Mouse (Mus musculus) C2C12 (cell line): Measurements from ENCODE around the gene Kirrel. TPM values are rescaled to one million over a fixed set of nuclear protein-coding genes. Genes with fewer than 3 reads are reported as not detected.

Experiments used
- H3K27me3 ChIP-seq: one replicate; pipeline ENCODE4 v1.6.1; 2011; ENCODE audit not compliant: control insufficient read depth, insufficient read depth, insufficient read length
- H3K36me3 ChIP-seq: one replicate; pipeline ENCODE4 v1.6.1; 2011; ENCODE audit not compliant: control insufficient read depth, insufficient read depth
- H3K4me3 ChIP-seq: one replicate; pipeline ENCODE4 v1.5.1; 2011; ENCODE audit warnings: mild to moderate bottlenecking, control low read depth; ENCODE audit not compliant: poor library complexity, insufficient read depth, severe bottlenecking
- H3K79me2 ChIP-seq: one replicate; pipeline ENCODE4 v1.6.1; 2011; ENCODE audit not compliant: control insufficient read depth, insufficient read depth
- H3K79me3 ChIP-seq: one replicate; pipeline ENCODE4 v1.6.1; 2011; ENCODE audit warnings: low read depth, control low read depth
- H3ac ChIP-seq: one replicate; pipeline ENCODE3; 2011; ENCODE audit warnings: low read depth; ENCODE audit not compliant: control insufficient read depth, insufficient read length
- CEBPB ChIP-seq: IDR thresholded peaks from one replicate; pipeline ENCODE4 v1.6.1; 2011; ENCODE audit warnings: low read depth, mild to moderate bottlenecking, control low read depth, moderate library complexity
- CTCF ChIP-seq: IDR thresholded peaks from one replicate; pipeline ENCODE4 v1.5.1; 2011; ENCODE audit not compliant: control insufficient read depth, insufficient read depth, insufficient read length
- FOSL1 ChIP-seq: IDR thresholded peaks from one replicate; pipeline ENCODE4 v1.8.0; 2011; ENCODE audit warnings: mild to moderate bottlenecking, low read length; ENCODE audit not compliant: poor library complexity, insufficient read depth, severe bottlenecking
- MAX ChIP-seq: IDR thresholded peaks from one replicate; pipeline ENCODE4 v1.6.1; 2011; ENCODE audit warnings: mild to moderate bottlenecking, control low read depth
- MYOD1 ChIP-seq: IDR thresholded peaks from one replicate; pipeline ENCODE4 v1.6.1; 2011; ENCODE audit warnings: low read depth; ENCODE audit not compliant: control insufficient read depth, insufficient read length
- MYOG ChIP-seq: IDR thresholded peaks from one replicate; pipeline ENCODE4 v1.6.1; 2011; ENCODE audit not compliant: control insufficient read depth, insufficient read length; ENCODE audit errors: extremely low read depth
- USF1 ChIP-seq: IDR thresholded peaks from one replicate; pipeline ENCODE4 v1.6.1; 2011; ENCODE audit warnings: low read depth, mild to moderate bottlenecking, control low read depth, moderate library complexity
- polyA plus RNA-seq: library from polyadenylated mRNA; unstranded; fragments of >200 nt; fragmentation: generic; extraction: Trizol; gene quantifications from one replicate; pipeline ENCODE4 v1.2.1, GENCODE M21; 2012; ENCODE audit warnings: missing spikeins

Kirrel gene
- polyA plus RNA-seq, 1 experiment = 42.4 TPM

DNA sequence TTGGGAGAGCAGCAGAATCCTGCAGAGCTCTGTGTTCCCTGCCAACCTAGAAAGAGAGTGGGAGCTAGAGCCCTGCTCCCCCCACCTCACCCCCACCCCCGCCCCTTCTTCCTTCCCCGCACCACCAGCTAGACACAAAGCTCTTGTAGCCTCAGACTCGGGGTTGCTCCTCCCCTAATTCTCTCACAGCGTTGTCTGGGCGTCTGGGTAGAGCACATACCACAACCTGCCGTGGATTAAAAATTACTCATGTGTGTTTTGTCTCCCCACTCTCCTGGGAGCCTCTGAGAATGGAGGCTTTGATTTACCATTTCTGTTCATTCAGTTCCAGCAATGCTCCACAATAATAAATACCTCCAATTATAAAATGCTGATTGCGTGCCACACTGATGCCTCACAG is 72.2 kb downstream of the Kirrel start:
- peaks cover 99% of the 10 kb centered on the region for H3K79me2 ChIP-seq
- H3K27me3 ChIP-seq = no peaks in the 10 kb centered on the region
- peaks cover 38% of the 10 kb centered on the region for H3K36me3 ChIP-seq
- no peak overlapping the region for H3ac ChIP-seq
- peaks cover 41% of the 10 kb centered on the region for H3K79me3 ChIP-seq
- H3K4me3 ChIP-seq = no peak overlapping the region
- TF ChIP-seq FOSL1 (no peak), MYOD1 (no peak), MYOG (no peak), USF1 (no peak), CEBPB (no peak), MAX (no peak), CTCF (no peak)

DNA sequence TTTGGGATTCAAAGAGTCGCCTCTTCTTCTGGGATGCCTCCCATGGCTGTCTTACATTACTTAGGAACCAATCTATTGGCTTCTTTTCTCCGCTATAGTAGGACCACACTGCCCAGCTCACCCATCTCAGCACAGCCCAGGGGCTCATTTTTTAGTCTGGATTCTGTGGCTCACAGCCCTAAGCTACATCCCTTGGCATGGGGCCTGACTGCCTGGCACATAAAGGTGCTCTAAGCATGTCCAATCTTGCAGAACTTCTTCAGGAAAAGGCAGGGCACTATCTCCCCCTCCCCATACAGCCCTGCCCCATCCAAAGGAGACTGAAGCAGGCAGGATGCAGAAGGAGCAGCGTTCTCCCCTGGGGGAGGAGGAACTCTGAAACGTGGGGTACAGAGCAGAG is 73.6 kb downstream of the Kirrel start:
- no peak overlapping the region for H3K4me3 ChIP-seq
- H3K36me3 ChIP-seq = peaks cover 49% of the 10 kb centered on the region
- H3K27me3 ChIP-seq = no peaks in the 10 kb centered on the region
- no peak for TF ChIP-seq CTCF
- no peak for TF ChIP-seq MAX
- TF ChIP-seq FOSL1 = no peak
- no peak for TF ChIP-seq MYOG
- TF ChIP-seq MYOD1 = no peak
- no peak for TF ChIP-seq CEBPB
- TF ChIP-seq USF1 = no peak
- no peak overlapping the region for H3ac ChIP-seq
- peaks cover 35% of the 10 kb centered on the region for H3K79me3 ChIP-seq
- H3K79me2 ChIP-seq = peaks cover 84% of the 10 kb centered on the region

DNA sequence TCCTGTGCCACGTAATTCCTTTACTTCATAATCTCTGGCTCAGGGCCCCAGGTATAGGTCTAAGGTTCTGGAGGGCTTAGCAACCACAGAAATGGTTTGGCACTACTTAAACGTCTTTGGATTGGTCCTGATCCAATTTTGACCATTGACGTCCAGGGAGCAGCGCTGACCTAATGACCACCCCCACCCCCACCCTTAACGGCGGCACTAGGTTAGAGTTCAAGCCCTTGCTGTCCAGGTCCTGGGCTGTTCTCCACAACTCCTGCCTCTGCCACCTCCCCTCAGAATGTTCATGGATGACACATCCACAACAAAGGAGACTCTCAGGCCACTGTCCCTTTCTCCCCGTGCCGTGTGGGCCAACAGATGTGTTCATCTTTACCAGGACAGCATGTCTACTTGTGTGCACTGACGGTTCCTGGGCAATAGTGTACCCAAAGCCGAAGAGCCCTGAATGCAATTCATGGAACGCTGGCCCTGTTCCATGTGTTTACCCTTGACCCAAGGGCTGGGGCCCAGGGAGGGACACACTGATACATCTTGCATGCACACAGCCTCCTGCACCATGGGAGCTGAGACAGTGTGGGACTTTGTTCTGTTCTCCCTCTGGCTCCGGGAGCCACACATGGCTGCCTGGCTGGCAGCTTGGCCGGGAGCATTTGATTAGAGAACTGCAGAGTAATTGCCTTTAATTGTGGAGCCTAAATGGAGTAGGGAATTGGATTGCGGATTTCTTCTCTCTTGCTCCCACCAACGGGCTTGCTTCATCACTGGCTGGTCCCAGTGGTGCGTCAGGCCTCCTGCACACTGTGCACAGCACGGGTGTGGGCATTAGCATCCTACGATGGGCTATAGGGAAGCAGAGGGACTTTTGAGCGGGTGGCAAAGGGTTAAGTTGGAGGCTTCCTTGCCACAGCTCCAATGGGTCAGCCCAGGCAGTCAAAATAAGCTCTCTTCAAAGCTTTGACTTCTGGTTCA is 76.3 kb downstream of the Kirrel start:
- Histone ChIP-seq H3K79me3 (peaks cover 17% of the 10 kb centered on the region), H3K4me3 (no peak overlapping the region), H3K79me2 (peaks cover 58% of the 10 kb centered on the region), H3ac (no peak overlapping the region), H3K36me3 (peaks cover 56% of the 10 kb centered on the region), H3K27me3 (no peaks in the 10 kb centered on the region)
- TF ChIP-seq CTCF = no peak
- no peak for TF ChIP-seq FOSL1

DNA sequence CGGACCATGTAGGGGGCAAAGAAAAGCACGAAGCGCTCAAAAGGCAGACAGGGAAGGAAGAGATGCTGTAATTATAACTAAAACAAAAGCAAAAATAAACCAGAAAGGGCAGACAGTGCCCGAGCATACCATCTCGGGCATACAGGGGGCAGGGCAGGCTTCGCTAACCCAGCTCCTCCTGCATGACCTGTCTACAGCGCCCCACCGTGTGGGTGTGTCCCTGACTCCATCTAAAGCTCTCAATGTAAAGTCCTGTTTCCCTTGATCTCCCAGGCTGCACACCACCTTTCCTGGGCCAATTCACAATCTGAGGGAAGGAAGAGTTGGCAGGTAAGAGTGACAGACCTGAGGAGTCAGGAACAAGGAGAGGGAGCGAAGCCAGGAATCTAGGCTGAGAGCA is 77.3 kb downstream of the Kirrel start:
- no peak overlapping the region for H3K4me3 ChIP-seq
- TF ChIP-seq CEBPB (no peak), CTCF (no peak), FOSL1 (no peak), MYOD1 (no peak), USF1 (no peak), MYOG (no peak), MAX (no peak)
- H3K79me3 ChIP-seq = peaks cover 12% of the 10 kb centered on the region
- H3ac ChIP-seq = no peak overlapping the region
- H3K36me3 ChIP-seq = peaks cover 67% of the 10 kb centered on the region
- peaks cover 49% of the 10 kb centered on the region for H3K79me2 ChIP-seq
- no peaks in the 10 kb centered on the region for H3K27me3 ChIP-seq

DNA sequence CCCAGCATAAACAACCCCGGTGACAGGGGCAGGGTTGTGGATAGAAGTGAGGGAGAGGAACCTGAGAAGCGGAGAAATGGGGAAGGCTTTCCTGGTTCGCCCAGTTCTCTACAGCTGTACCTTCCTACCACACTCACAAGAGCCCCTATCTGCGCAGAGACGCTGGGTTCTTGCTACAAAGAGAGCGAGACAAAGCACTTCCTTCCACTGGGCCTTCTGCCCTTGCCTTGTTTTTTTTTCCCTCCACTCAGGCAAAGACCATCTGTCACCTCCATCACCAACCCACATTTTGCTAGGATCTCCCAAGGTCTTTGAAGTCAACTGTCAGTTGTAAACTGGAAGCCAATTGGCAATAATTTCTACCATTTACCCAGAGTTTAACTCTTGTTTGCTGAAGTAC is 80.8 kb downstream of the Kirrel start:
- H3K79me3 ChIP-seq = peaks cover 6% of the 10 kb centered on the region
- H3K27me3 ChIP-seq = no peaks in the 10 kb centered on the region
- TF ChIP-seq FOSL1 = no peak
- no peak for TF ChIP-seq MAX
- TF ChIP-seq CTCF = no peak
- TF ChIP-seq CEBPB = no peak
- TF ChIP-seq MYOG = no peak
- TF ChIP-seq MYOD1 = no peak
- TF ChIP-seq USF1 = no peak
- H3K36me3 ChIP-seq = peaks cover 78% of the 10 kb centered on the region
- no peak overlapping the region for H3K4me3 ChIP-seq
- H3ac ChIP-seq = no peak overlapping the region
- H3K79me2 ChIP-seq = peaks cover 14% of the 10 kb centered on the region

DNA sequence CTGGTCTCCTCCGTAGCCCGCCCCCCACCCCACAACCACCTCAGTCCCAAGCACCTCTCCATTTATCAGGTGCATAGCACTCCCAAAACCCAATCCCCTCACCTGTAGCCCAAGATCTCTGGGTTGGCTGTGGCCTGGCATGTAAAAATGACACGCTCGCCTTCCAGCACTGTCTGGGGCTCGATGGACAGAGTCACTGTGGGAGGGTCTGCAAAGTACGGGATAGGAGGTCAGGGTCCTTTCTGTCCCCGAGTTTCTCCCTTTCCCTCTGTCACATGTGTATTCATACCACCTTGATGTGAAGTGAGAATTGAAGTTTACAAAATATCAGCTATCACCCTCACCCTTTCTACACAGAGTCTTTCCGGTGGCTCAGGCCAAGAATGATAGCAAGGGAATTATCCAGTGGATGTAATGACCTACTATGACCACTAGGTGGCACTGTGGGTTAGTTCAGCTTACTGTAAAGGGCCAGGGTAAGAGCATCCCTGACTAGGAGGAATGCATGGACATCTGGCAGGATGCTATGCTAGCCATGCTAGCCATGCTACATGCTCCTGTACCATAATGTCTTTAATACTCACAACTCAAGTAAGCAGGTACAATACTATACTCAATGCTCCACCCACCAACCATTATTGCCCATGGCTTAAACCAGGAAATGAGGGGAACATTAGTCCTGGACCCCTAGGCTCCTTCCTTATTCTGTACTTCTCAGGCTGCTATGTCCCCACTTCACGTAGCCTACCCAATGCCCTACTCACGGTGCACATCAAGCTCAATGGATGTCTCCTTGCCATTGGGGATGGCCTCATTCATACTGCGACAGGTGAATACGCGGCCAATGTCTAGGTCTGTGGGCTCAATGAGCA is 84.6 kb downstream of the Kirrel start:
- Histone ChIP-seq H3ac (no peak overlapping the region), H3K79me2 (no peaks in the 10 kb centered on the region), H3K4me3 (no peak overlapping the region), H3K36me3 (peaks cover 85% of the 10 kb centered on the region), H3K27me3 (no peaks in the 10 kb centered on the region), H3K79me3 (no peaks in the 10 kb centered on the region)
- peak; percentile 74 for TF ChIP-seq CTCF
- no peak for TF ChIP-seq MYOD1
